16 mouse cellular contexts compared by ENCODE assay signal in the genomic region with DNA sequence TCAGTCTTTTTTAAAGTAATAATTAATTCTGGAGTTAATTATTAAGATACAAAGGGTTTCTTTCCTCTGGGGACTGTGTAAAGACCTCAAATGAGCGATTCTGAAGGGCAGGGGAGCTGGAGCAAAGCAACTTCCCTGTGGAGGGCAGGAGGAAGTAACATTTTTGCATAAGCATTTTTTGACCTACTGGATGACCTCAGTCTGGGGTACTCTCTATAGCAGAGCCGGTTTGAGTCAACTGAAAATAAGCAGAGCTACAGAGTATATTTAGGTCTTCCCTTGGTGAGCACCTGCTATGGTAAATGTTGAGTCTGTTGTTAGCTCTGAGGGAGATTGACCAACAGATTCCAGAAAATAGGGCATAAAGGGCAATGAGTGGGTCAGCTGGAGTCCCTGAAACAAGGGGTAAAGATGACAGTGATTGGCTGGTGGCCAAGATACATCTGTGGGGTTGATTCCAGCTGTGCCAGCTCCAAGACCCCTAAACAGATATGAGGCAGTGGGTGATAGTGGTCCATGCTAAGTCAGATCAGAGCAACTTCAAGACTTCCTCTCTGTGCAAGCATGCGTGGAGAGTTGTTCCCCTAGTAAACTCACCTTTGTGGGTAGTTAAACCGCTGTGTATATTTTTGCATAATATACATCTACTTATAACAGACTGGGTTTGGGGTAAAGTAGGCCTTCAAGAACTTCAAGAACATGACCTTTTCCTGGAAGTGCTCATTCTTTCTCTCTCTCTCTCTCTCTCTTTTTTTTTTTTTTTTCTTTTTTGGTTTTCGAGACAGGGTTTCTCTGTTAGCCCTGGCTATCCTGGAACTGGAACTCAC. TPM values are rescaled to one million over a fixed set of nuclear protein-coding genes. Genes with fewer than 3 reads are reported as not detected.
A peak's percentile ranks its signal among the peaks of the same experiment; 100 is the strongest.
DNase-seq lines count a peak whose midpoint lies in the region; ATAC-seq and TF ChIP-seq lines count a peak whose summit lies in the region.
"Had no signal": no experiment of that assay in that cellular context is flagged by ENCODE, and none has a peak within 500 bp of the region (broad histone marks: within the 10 kb centered on the region; RNA-seq: fewer than 3 reads in every experiment).

No protein-coding gene starts in this region.

- peaks cover 2% of the 10 kb centered on the region for H3K9me3 ChIP-seq in CH12.LX (replicated peaks; ENCODE audit: low read length)
- no peaks in the 10 kb centered on the region for H3K9me3 ChIP-seq in kidney, embryonic 14.5 days (ENCODE audit: control insufficient read depth, low read length)
- H3K9me3 ChIP-seq in midbrain, embryonic 13.5 days = no peaks in the 10 kb centered on the region
- H3K9me3 ChIP-seq: embryonic facial prominence, embryonic 13.5 days; heart, embryonic 15.5 days had no signal

- TF ChIP-seq POLR2A in CH12.LX (IDR thresholded peaks at IDR 0.05; ENCODE audit: low read depth, low read length) = peak; percentile 39; the same call in 1 of the 2 replicates
- no peak for TF ChIP-seq POLR2A in bone marrow macrophage, adult 2 months (IDR thresholded peaks at IDR 0.05; ENCODE audit: borderline replicate concordance, low read depth, low read length)
- no peak for TF ChIP-seq POLR2A in cerebellum, adult 2 months (IDR thresholded peaks at IDR 0.05; ENCODE audit: borderline replicate concordance, insufficient read depth, low read length)

- 70% methylated on average over 5 of the region's 5 CpGs for WGBS in kidney, embryonic 14.5 days
- 59% methylated on average over 5 of the region's 5 CpGs for WGBS in macrophage (ENCODE audit: missing documents)
- 88% methylated on average over 5 of the region's 5 CpGs for WGBS in midbrain, embryonic 13.5 days
- WGBS in cerebellum, adult 2 months = 90% methylated on average over 5 of the region's 5 CpGs

- peak; percentile 93 for TF ChIP-seq EP300 in CH12.LX (IDR thresholded peaks at IDR 0.05; ENCODE audit: low read length)

- in situ Hi-C loops in CH12.LX (cut with MboI; ENCODE audit: low pct_ligation_motif_present, low pct_unique_long_range_greater_than_20kb, low sequenced_read_pairs) = no loop called here

- DNase-seq in CH12.LX (ENCODE audit: extremely low read depth) = peak; percentile 81
- no peak for DNase-seq in cerebellum, adult 11 months
- DNase-seq in cerebellum, adult 2 months = no peak
- DNase-seq: adrenal gland, postnatal 10 days; gastrocnemius, postnatal 36 days; liver; lung, adult 18-20 months; thymus, postnatal 25 days had no signal

- no peak overlapping the region for H3K4me3 ChIP-seq in CH12.LX (replicated peaks in 1 of 3; ENCODE audit: low read depth in 2 of 3, low read length in 2 of 3, poor library complexity in 1 of 3)
- no peak overlapping the region for H3K4me3 ChIP-seq in bone marrow macrophage, adult 2 months (ENCODE audit: insufficient read depth, low read length)
- H3K4me3 ChIP-seq in kidney, embryonic 14.5 days (ENCODE audit: low read length) = no peak overlapping the region
- no peak overlapping the region for H3K4me3 ChIP-seq in macrophage (ENCODE audit: inconsistent target)
- H3K4me3 ChIP-seq in midbrain, embryonic 13.5 days (replicated peaks) = no peak overlapping the region
- H3K4me3 ChIP-seq in cerebellum, adult 2 months (replicated peaks; ENCODE audit: insufficient read depth, low read depth, low read length) = no peak overlapping the region
- H3K4me3 ChIP-seq: embryonic facial prominence, embryonic 13.5 days; heart, embryonic 15.5 days; hindbrain, embryonic 10.5 days; megakaryocyte, embryonic 14.5 days had no signal

- no peaks in the 10 kb centered on the region for H3K79me2 ChIP-seq in CH12.LX (replicated peaks; ENCODE audit: control insufficient read depth, extremely low read depth, insufficient read depth, poor library complexity, severe bottlenecking)
- H3K79me2 ChIP-seq in macrophage (ENCODE audit: inconsistent target) = no peaks in the 10 kb centered on the region

- H3K36me3 ChIP-seq in CH12.LX (replicated peaks in 1 of 2; ENCODE audit: control insufficient read depth in 1 of 2, insufficient read depth in 1 of 2, low read length in 1 of 2) = no peaks in the 10 kb centered on the region
- no peaks in the 10 kb centered on the region for H3K36me3 ChIP-seq in kidney, embryonic 14.5 days (ENCODE audit: control insufficient read depth, insufficient read depth, low read length)
- no peaks in the 10 kb centered on the region for H3K36me3 ChIP-seq in macrophage (ENCODE audit: inconsistent target)
- H3K36me3 ChIP-seq in midbrain, embryonic 13.5 days = no peaks in the 10 kb centered on the region
- H3K36me3 ChIP-seq: embryonic facial prominence, embryonic 13.5 days; heart, embryonic 15.5 days; hindbrain, embryonic 10.5 days had no signal

- dilution Hi-C loops in CH12.LX (cut with MboI; ENCODE audit: extremely low pct_ligation_motif_present, extremely low pct_unique_long_range_greater_than_20kb, low sequenced_read_pairs) = no loop called here

- peak; percentile 12 for TF ChIP-seq RAD21 in CH12.LX (IDR thresholded peaks at IDR 0.05; ENCODE audit: low read depth, low read length)

- H3K27ac ChIP-seq in CH12.LX (ENCODE audit: insufficient read depth, low read depth) = peak overlapping the region; percentile 95
- peak overlapping the region; percentile 65 for H3K27ac ChIP-seq in bone marrow macrophage, adult 2 months (ENCODE audit: insufficient read depth, low read depth, low read length)
- no peak overlapping the region for H3K27ac ChIP-seq in kidney, embryonic 14.5 days (ENCODE audit: low read depth, low read length)
- peak overlapping the region; percentile 32 for H3K27ac ChIP-seq in macrophage
- no peak overlapping the region for H3K27ac ChIP-seq in midbrain, embryonic 13.5 days
- no peak overlapping the region for H3K27ac ChIP-seq in cerebellum, adult 2 months (ENCODE audit: insufficient read depth, low read length)
- H3K27ac ChIP-seq: embryonic facial prominence, embryonic 13.5 days; heart, embryonic 15.5 days; hindbrain, embryonic 10.5 days had no signal

- H3K4me2 ChIP-seq in CH12.LX (ENCODE audit: insufficient read depth, low read depth, poor library complexity, severe bottlenecking) = peak overlapping the region; percentile 77
- H3K4me2 ChIP-seq in kidney, embryonic 14.5 days (replicated peaks; ENCODE audit: low read depth, low read length) = no peak overlapping the region
- no peak overlapping the region for H3K4me2 ChIP-seq in midbrain, embryonic 13.5 days (replicated peaks)
- H3K4me2 ChIP-seq: embryonic facial prominence, embryonic 13.5 days; heart, embryonic 15.5 days had no signal

- H3K4me1 ChIP-seq in CH12.LX (ENCODE audit: control insufficient read depth in 1 of 2, insufficient read depth in 2 of 2) = peaks cover 5 to 25% of the 10 kb centered on the region in 2 experiments
- H3K4me1 ChIP-seq in bone marrow macrophage, adult 2 months (ENCODE audit: control insufficient read depth, insufficient read depth, low read length) = peaks cover 8% of the 10 kb centered on the region
- H3K4me1 ChIP-seq in kidney, embryonic 14.5 days (ENCODE audit: control insufficient read depth, insufficient read depth, low read length) = no peaks in the 10 kb centered on the region
- H3K4me1 ChIP-seq in midbrain, embryonic 13.5 days (replicated peaks) = no peaks in the 10 kb centered on the region
- H3K4me1 ChIP-seq in cerebellum, adult 2 months (ENCODE audit: control insufficient read depth, insufficient read depth, low read length) = no peaks in the 10 kb centered on the region
- H3K4me1 ChIP-seq: embryonic facial prominence, embryonic 13.5 days; heart, embryonic 15.5 days; hindbrain, embryonic 10.5 days had no signal

- peak; percentile 35; the same call in 1 of the 2 replicates for ATAC-seq in kidney, embryonic 14.5 days (ENCODE audit: low FRiP score, low TSS enrichment)
- no peak for ATAC-seq in midbrain, embryonic 13.5 days

- TF ChIP-seq CTCF in CH12.LX (conservative IDR thresholded peaks at IDR 0.05 in 1 of 2, IDR thresholded peaks at IDR 0.05 in 1 of 2; ENCODE audit: low read depth in 2 of 2, low read length in 2 of 2) = no peak
- TF ChIP-seq CTCF in bone marrow macrophage, adult 2 months (IDR thresholded peaks at IDR 0.05; ENCODE audit: low read depth, low read length) = no peak
- no peak for TF ChIP-seq CTCF in cerebellum, adult 2 months (IDR thresholded peaks at IDR 0.05; ENCODE audit: borderline replicate concordance, insufficient read depth, low read depth, low read length)

- 0 out of 2 replicates have a peak overlapping the region, but pooled peaks have one; percentile 16 for H3K9ac ChIP-seq in CH12.LX (ENCODE audit: insufficient read depth, low read depth)
- H3K9ac ChIP-seq in kidney, embryonic 14.5 days (ENCODE audit: low read depth, low read length) = no peak overlapping the region
- no peak overlapping the region for H3K9ac ChIP-seq in midbrain, embryonic 13.5 days (replicated peaks)
- H3K9ac ChIP-seq: embryonic facial prominence, embryonic 13.5 days; heart, embryonic 15.5 days had no signal

- H3K27me3 ChIP-seq in CH12.LX (replicated peaks) = no peaks in the 10 kb centered on the region
- no peaks in the 10 kb centered on the region for H3K27me3 ChIP-seq in kidney, embryonic 14.5 days (ENCODE audit: control insufficient read depth, insufficient read depth, low read length)
- H3K27me3 ChIP-seq in midbrain, embryonic 13.5 days = no peaks in the 10 kb centered on the region
- H3K27me3 ChIP-seq in cerebellum, adult 2 months (ENCODE audit: control insufficient read depth, insufficient read depth, low read length) = no peaks in the 10 kb centered on the region
- H3K27me3 ChIP-seq: embryonic facial prominence, embryonic 13.5 days; heart, embryonic 15.5 days; megakaryocyte, embryonic 14.5 days had no signal

TF ChIP-seq in CH12.LX, 34 proteins besides CTCF, POLR2A, EP300 and RAD21 (continues in another document):
- TF ChIP-seq ZKSCAN1 (IDR thresholded peaks at IDR 0.05; ENCODE audit: borderline replicate concordance, low read depth, low read length) (peak; percentile 50; the same call in 1 of the 2 replicates), MXI1 (IDR thresholded peaks at IDR 0.05; ENCODE audit: low read depth, low read length) (no peak; the same call in 1 of the 2 replicates), PAX5 (IDR thresholded peaks at IDR 0.05; ENCODE audit: low read length) (0 out of 2 replicates have a peak, but pooled peaks have one; percentile 36), ZMIZ1 (IDR thresholded peaks at IDR 0.05; ENCODE audit: low read depth, low read length) (no peak)

RNA-seq across cellular contexts. Expression of a gene that starts 27.6 kb away (rescaled TPM):
- total RNA-seq in CH12.LX (2012; rRNA removed) (23.2 and 23.7 TPM in 2 replicates), CH12.LX (2014; rRNA removed) (35.7 and 40.2 TPM in 2 replicates)
- polyA plus RNA-seq in CH12.LX (2012; ENCODE audit: insufficient read length, low read depth) (28.4 and 31.7 TPM in 2 replicates), macrophage (2018) (8.4 to 13.2 TPM (median 10.4 TPM) in 3 replicates)
- polyA plus RNA-seq in bone marrow macrophage, adult 2 months (2012; ENCODE audit: insufficient read depth, insufficient read length, missing spikeins) = 18.7 and 20.1 TPM in 2 replicates
- polyA plus RNA-seq in kidney, embryonic 14.5 days (2014; fragmentation: Nextera tagmentation; extraction: Ambion mirVana) = 25.8 and 34.2 TPM in 2 replicates
- 10 to 100 TPM; 18.6 to 78.1 (median 57.9) TPM for total RNA-seq in macrophage (2018; cell fraction: chromatin; rRNA removed)
- total RNA-seq in macrophage (2018; cell fraction: cytosol; rRNA removed) = 10 to 100 TPM in 12 of 26 experiments, 1 to 10 TPM in 14; 6.4 to 13.5 (median 9.2) TPM
- 10 to 100 TPM; 16.5 to 76.2 (median 34.4) TPM for total RNA-seq in macrophage (2018; cell fraction: nucleus; rRNA removed)
- 28.5 and 30.8 TPM in 2 replicates for polyA plus RNA-seq in midbrain, embryonic 13.5 days (2015; fragmentation: Nextera tagmentation; extraction: Ambion mirVana)
- 19.2 and 20.2 TPM in 2 replicates for polyA plus RNA-seq in cerebellum, adult 2 months (2012; rRNA removed)

Comparison
In these comparisons a context has a peak if more than half of its experiments do, and no peak if none do; other contexts are left out.
1. H3K27ac ChIP-seq: peak in CH12.LX (single experiment), bone marrow macrophage, adult 2 months (single experiment) and macrophage (single experiment); none in kidney, embryonic 14.5 days (single experiment), midbrain, embryonic 13.5 days (single experiment) and cerebellum, adult 2 months (single experiment).